Mouse (Mus musculus) thymus, postnatal 4 days (tissue): ENCODE results near the gene Smad3.

Experiments
- DNase-seq: peaks from one replicate; pipeline ENCODE4 v3.0.0; 2021

The Smad3 gene

GRCm38 (mm10) chr9:63718735-63719358 lies 38.9 kb downstream of the Smad3 start:
- no peak for DNase-seq

- DNase-seq = no peak
Measured at GRCm38 (mm10) chr9:63718170-63718569, 39.6 kb downstream of the Smad3 start.

GRCm38 (mm10) chr9:63717474-63718005 lies 40.3 kb downstream of the Smad3 start:
- no peak for DNase-seq

GRCm38 (mm10) chr9:63716150-63717138 lies 41.4 kb downstream of the Smad3 start:
- no peak for DNase-seq

- no peak for DNase-seq
Measured at GRCm38 (mm10) chr9:63714572-63714971, 43.2 kb downstream of the Smad3 start.

GRCm38 (mm10) chr9:63712838-63713237 lies 45.0 kb downstream of the Smad3 start:
- no peak for DNase-seq

GRCm38 (mm10) chr9:63711580-63712230 lies 46.1 kb downstream of the Smad3 start:
- no peak for DNase-seq

- no peak for DNase-seq
Measured at GRCm38 (mm10) chr9:63709857-63710256, 47.9 kb downstream of the Smad3 start.

- peak; percentile 58 for DNase-seq
Measured at GRCm38 (mm10) chr9:63709266-63709665, 48.5 kb downstream of the Smad3 start.

GRCm38 (mm10) chr9:63707816-63708588 lies 49.8 kb downstream of the Smad3 start:
- DNase-seq = no peak

- peak; percentile 79 for DNase-seq
Measured at GRCm38 (mm10) chr9:63706152-63706733, 51.6 kb downstream of the Smad3 start.

GRCm38 (mm10) chr9:63704979-63705751 lies 52.6 kb downstream of the Smad3 start:
- no peak for DNase-seq

GRCm38 (mm10) chr9:63704131-63704530 lies 53.7 kb downstream of the Smad3 start:
- no peak for DNase-seq

GRCm38 (mm10) chr9:63703236-63703785 lies 54.5 kb downstream of the Smad3 start:
- no peak for DNase-seq

- DNase-seq = no peak
Measured at GRCm38 (mm10) chr9:63702502-63703013, 55.2 kb downstream of the Smad3 start.

- DNase-seq = no peak
Measured at GRCm38 (mm10) chr9:63701957-63702309, 55.9 kb downstream of the Smad3 start.

GRCm38 (mm10) chr9:63701258-63701956 lies 56.4 kb downstream of the Smad3 start:
- no peak for DNase-seq

- DNase-seq = no peak
Measured at GRCm38 (mm10) chr9:63699145-63699544, 58.6 kb downstream of the Smad3 start.

GRCm38 (mm10) chr9:63698320-63699045 lies 59.3 kb downstream of the Smad3 start:
- DNase-seq = no peak
